Mouse (Mus musculus): ENCODE measurements around the gene Gnmt. TPM values are rescaled to one million over a fixed set of nuclear protein-coding genes. Genes with fewer than 3 reads are reported as not detected.

The Gnmt gene
- polyA plus RNA-seq, 1 experiment from 2014 or later, result 1.5 TPM

DNA sequence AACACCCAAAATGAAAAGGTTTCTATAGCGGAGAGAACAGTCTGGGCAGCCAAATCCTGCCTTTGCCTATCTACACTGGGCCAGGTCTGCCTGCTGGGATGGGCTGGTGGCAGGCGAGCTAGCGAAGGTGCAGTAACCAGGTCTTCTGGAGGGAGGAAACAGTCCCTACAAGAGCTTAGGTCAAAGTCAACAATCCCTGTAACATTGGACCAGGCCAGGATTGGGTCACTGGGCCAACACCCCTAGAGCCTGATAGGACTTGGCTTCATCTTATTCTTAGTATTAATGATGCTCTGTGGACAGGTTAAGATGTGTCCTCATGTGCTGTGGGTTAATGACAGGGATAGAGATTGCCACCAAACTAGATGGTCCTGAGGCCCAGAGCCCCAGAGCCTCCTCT lies 5.1 kb upstream of the Gnmt start:
- H3K4me2 ChIP-seq (ENCODE audit: low read length), result no peak overlapping the region
- no peak for ATAC-seq (replicated peaks; ENCODE audit: low FRiP score, low TSS enrichment, low read depth)
- H3K9me3 ChIP-seq (ENCODE audit: control insufficient read depth, low read length), result no peaks in the 10 kb centered on the region
- H3K4me1 ChIP-seq (replicated peaks; ENCODE audit: control insufficient read depth, insufficient read depth, low read length), result no peaks in the 10 kb centered on the region
- H3K36me3 ChIP-seq (ENCODE audit: control insufficient read depth, insufficient read depth, low read length), result peaks cover 17% of the 10 kb centered on the region
- no peak for DNase-seq (ENCODE audit: low spot score)
- 92% methylated on average over 3 of the region's 3 CpGs for WGBS
- H3K9ac ChIP-seq (ENCODE audit: low read length), result no peak overlapping the region
- no peak overlapping the region for H3K4me3 ChIP-seq (ENCODE audit: low read depth, low read length)
- peaks cover 7% of the 10 kb centered on the region; the same call in 1 of the 2 replicates for H3K27me3 ChIP-seq (replicated peaks; ENCODE audit: control insufficient read depth, insufficient read depth, low read length)
- H3K27ac ChIP-seq (ENCODE audit: low read depth), result no peak overlapping the region

GRCm38 (mm10) chr17:46728496-46728895 lies 472 bp downstream of the Gnmt start:
- 47% methylated on average over 11 of the region's 11 CpGs for WGBS
- H3K4me2 ChIP-seq (ENCODE audit: low read length), result peak overlapping the region; percentile 37
- H3K4me1 ChIP-seq (replicated peaks; ENCODE audit: control insufficient read depth, insufficient read depth, low read length), result no peaks in the 10 kb centered on the region
- peaks cover 18% of the 10 kb centered on the region for H3K27me3 ChIP-seq (replicated peaks; ENCODE audit: control insufficient read depth, insufficient read depth, low read length)
- DNase-seq (ENCODE audit: low spot score), result no peak
- no peak overlapping the region for H3K9ac ChIP-seq (ENCODE audit: low read length)
- H3K27ac ChIP-seq (ENCODE audit: low read depth), result no peak overlapping the region
- ATAC-seq (replicated peaks; ENCODE audit: low FRiP score, low TSS enrichment, low read depth), result 0 out of 2 replicates have a peak, but pooled peaks have one; percentile 6
- H3K4me3 ChIP-seq (ENCODE audit: low read depth, low read length), result no peak overlapping the region
- peaks cover 20% of the 10 kb centered on the region for H3K36me3 ChIP-seq (ENCODE audit: control insufficient read depth, insufficient read depth, low read length)
- no peaks in the 10 kb centered on the region for H3K9me3 ChIP-seq (ENCODE audit: control insufficient read depth, low read length)

DNA sequence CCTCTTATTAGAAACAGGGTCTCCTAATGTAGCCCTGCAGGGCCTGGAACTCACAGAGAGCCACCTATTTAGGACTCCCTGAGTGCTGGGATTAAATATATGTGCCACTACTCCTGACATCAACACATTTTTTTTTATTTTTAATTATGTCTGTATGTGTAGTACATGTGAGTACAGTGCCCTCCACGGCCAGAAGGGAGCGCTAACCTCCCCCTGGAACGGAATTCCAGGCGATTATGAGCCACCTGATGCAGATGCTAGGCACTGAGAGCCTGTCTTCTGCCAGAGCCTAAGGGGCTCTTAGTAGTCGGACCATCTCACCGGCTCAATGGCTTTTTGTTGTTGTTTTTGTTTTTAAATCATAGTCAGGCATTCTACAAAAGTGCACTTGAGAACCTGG lies 947 bp downstream of the Gnmt start:
- no peak overlapping the region for H3K9ac ChIP-seq (ENCODE audit: low read length)
- ATAC-seq (replicated peaks; ENCODE audit: low FRiP score, low TSS enrichment, low read depth) (no peak), DNase-seq (ENCODE audit: low spot score) (no peak)
- peaks cover 18% of the 10 kb centered on the region for H3K27me3 ChIP-seq (replicated peaks; ENCODE audit: control insufficient read depth, insufficient read depth, low read length)
- no peaks in the 10 kb centered on the region for H3K4me1 ChIP-seq (replicated peaks; ENCODE audit: control insufficient read depth, insufficient read depth, low read length)
- H3K4me2 ChIP-seq (ENCODE audit: low read length), result no peak overlapping the region
- H3K9me3 ChIP-seq (ENCODE audit: control insufficient read depth, low read length), result no peaks in the 10 kb centered on the region
- no peak overlapping the region for H3K27ac ChIP-seq (ENCODE audit: low read depth)
- H3K4me3 ChIP-seq (ENCODE audit: low read depth, low read length), result no peak overlapping the region
- peaks cover 25% of the 10 kb centered on the region for H3K36me3 ChIP-seq (ENCODE audit: control insufficient read depth, insufficient read depth, low read length)
- 46% methylated on average over 6 of the region's 6 CpGs for WGBS

DNA sequence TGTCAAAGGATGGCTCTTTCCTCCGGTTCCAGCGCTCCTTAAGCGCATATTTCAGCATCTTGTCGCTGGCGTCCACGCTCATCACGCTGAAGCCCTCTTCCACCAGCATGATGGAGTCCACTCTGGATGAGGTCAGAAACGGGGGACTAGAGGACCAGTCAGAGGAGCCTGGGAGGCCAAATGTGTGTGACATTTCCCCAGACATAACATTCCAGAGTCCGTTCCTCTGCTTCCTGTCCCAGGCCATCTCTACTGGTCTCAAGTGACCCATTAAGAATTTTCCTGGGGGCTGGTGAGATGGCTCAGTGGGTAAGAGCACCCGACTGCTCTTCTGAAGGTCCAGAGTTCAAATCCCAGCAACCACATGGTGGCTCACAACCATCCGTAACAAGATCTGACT lies 1.7 kb downstream of the Gnmt start:
- WGBS, result 91% methylated on average over 11 of the region's 11 CpGs
- DNase-seq (ENCODE audit: low spot score) (no peak), ATAC-seq (replicated peaks; ENCODE audit: low FRiP score, low TSS enrichment, low read depth) (no peak)
- Histone ChIP-seq H3K9ac (ENCODE audit: low read length) (no peak overlapping the region), H3K9me3 (ENCODE audit: control insufficient read depth, low read length) (no peaks in the 10 kb centered on the region), H3K4me3 (ENCODE audit: low read depth, low read length) (no peak overlapping the region), H3K4me2 (ENCODE audit: low read length) (no peak overlapping the region), H3K27ac (ENCODE audit: low read depth) (no peak overlapping the region), H3K36me3 (ENCODE audit: control insufficient read depth, insufficient read depth, low read length) (peaks cover 28% of the 10 kb centered on the region), H3K4me1 (replicated peaks; ENCODE audit: control insufficient read depth, insufficient read depth, low read length) (no peaks in the 10 kb centered on the region), H3K27me3 (replicated peaks; ENCODE audit: control insufficient read depth, insufficient read depth, low read length) (peaks cover 18% of the 10 kb centered on the region)

- Histone ChIP-seq H3K4me3 (ENCODE audit: low read depth, low read length) (no peak overlapping the region), H3K36me3 (ENCODE audit: control insufficient read depth, insufficient read depth, low read length) (peaks cover 38% of the 10 kb centered on the region), H3K27me3 (replicated peaks; ENCODE audit: control insufficient read depth, insufficient read depth, low read length) (peaks cover 18% of the 10 kb centered on the region), H3K4me2 (ENCODE audit: low read length) (no peak overlapping the region), H3K9ac (ENCODE audit: low read length) (no peak overlapping the region), H3K9me3 (ENCODE audit: control insufficient read depth, low read length) (no peaks in the 10 kb centered on the region), H3K4me1 (replicated peaks; ENCODE audit: control insufficient read depth, insufficient read depth, low read length) (no peaks in the 10 kb centered on the region), H3K27ac (ENCODE audit: low read depth) (no peak overlapping the region)
- WGBS, result 90% methylated on average over 26 of the region's 26 CpGs
- DNase-seq (ENCODE audit: low spot score), result no peak
- ATAC-seq (replicated peaks; ENCODE audit: low FRiP score, low TSS enrichment, low read depth), result no peak
Measured at GRCm38 (mm10) chr17:46725731-46726645, 3.0 kb downstream of the Gnmt start.

GRCm38 (mm10) chr17:46725273-46725672 lies 3.7 kb downstream of the Gnmt start:
- peaks cover 38% of the 10 kb centered on the region for H3K36me3 ChIP-seq (ENCODE audit: control insufficient read depth, insufficient read depth, low read length)
- 53% methylated on average over 9 of the region's 9 CpGs for WGBS
- no peaks in the 10 kb centered on the region for H3K4me1 ChIP-seq (replicated peaks; ENCODE audit: control insufficient read depth, insufficient read depth, low read length)
- ATAC-seq (replicated peaks; ENCODE audit: low FRiP score, low TSS enrichment, low read depth) (no peak), DNase-seq (ENCODE audit: low spot score) (no peak)
- no peaks in the 10 kb centered on the region for H3K9me3 ChIP-seq (ENCODE audit: control insufficient read depth, low read length)
- H3K9ac ChIP-seq (ENCODE audit: low read length), result no peak overlapping the region
- H3K27me3 ChIP-seq (replicated peaks; ENCODE audit: control insufficient read depth, insufficient read depth, low read length), result peaks cover 18% of the 10 kb centered on the region
- H3K27ac ChIP-seq (ENCODE audit: low read depth), result no peak overlapping the region
- no peak overlapping the region for H3K4me3 ChIP-seq (ENCODE audit: low read depth, low read length)
- no peak overlapping the region for H3K4me2 ChIP-seq (ENCODE audit: low read length)

DNA sequence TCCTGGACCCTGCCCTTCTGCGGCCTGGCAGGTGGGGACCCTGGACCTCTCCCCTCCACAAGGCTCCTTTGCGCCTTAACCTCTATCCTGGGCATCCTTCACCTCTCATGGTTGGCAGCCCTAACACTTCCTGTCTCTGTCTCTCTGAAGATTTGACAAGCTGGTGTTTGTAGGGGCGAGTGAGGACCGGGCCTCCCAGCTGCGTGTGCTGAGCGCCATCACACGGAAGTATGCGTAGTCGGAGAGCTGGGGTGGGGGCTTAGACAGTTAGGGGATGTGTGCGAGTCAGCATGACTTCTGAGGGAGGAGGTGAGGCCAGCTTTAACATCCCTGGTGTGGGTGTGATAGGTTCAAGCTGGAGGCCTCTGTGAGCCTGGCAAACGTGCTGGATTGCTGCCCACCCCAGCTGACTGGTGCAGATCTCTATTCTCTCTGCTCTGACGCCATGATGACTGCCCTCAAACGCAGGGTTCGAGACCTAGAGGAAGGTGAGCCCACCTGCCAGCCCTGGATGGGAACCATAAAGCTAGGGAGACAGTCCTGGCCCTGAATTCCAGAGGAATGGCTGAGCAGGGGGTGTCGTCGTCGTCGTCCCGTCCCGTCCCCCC lies 4.4 kb downstream of the Gnmt start:
- WGBS, result 84% methylated on average over 20 of the region's 20 CpGs
- peaks cover 38% of the 10 kb centered on the region for H3K36me3 ChIP-seq (ENCODE audit: control insufficient read depth, insufficient read depth, low read length)
- no peaks in the 10 kb centered on the region for H3K9me3 ChIP-seq (ENCODE audit: control insufficient read depth, low read length)
- H3K9ac ChIP-seq (ENCODE audit: low read length), result no peak overlapping the region
- no peak overlapping the region for H3K4me3 ChIP-seq (ENCODE audit: low read depth, low read length)
- no peak overlapping the region for H3K4me2 ChIP-seq (ENCODE audit: low read length)
- no peaks in the 10 kb centered on the region for H3K4me1 ChIP-seq (replicated peaks; ENCODE audit: control insufficient read depth, insufficient read depth, low read length)
- DNase-seq (ENCODE audit: low spot score) (no peak), ATAC-seq (replicated peaks; ENCODE audit: low FRiP score, low TSS enrichment, low read depth) (no peak)
- H3K27ac ChIP-seq (ENCODE audit: low read depth), result no peak overlapping the region
- peaks cover 16% of the 10 kb centered on the region for H3K27me3 ChIP-seq (replicated peaks; ENCODE audit: control insufficient read depth, insufficient read depth, low read length)

DNA sequence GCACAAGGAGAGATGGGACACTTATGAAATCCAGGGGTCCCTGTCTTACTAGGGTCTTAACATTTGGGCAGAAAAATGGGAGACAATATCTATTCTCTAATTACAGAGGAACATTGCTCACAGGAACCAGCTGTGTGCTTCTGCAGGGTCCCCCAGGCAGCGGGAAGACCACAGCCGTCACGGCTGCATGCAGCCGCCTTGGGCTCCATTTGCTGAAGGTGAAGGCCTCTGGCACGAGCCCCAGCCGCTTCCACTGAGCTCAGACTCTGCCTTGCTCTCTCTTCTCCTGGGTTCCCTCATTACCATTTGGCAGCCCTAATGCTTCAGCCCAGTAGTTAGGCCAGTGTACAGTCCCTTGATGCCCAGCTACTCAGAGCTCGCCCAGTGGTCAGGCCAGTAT lies 7.9 kb downstream of the Gnmt start:
- no peaks in the 10 kb centered on the region for H3K4me1 ChIP-seq (replicated peaks; ENCODE audit: control insufficient read depth, insufficient read depth, low read length)
- H3K27ac ChIP-seq (ENCODE audit: low read depth), result no peak overlapping the region
- H3K27me3 ChIP-seq (replicated peaks; ENCODE audit: control insufficient read depth, insufficient read depth, low read length), result no peaks in the 10 kb centered on the region
- H3K36me3 ChIP-seq (ENCODE audit: control insufficient read depth, insufficient read depth, low read length), result peaks cover 41% of the 10 kb centered on the region
- H3K4me3 ChIP-seq (ENCODE audit: low read depth, low read length), result no peak overlapping the region
- 82% methylated on average over 7 of the region's 7 CpGs for WGBS
- no peak overlapping the region for H3K4me2 ChIP-seq (ENCODE audit: low read length)
- no peaks in the 10 kb centered on the region for H3K9me3 ChIP-seq (ENCODE audit: control insufficient read depth, low read length)
- no peak for DNase-seq (ENCODE audit: low spot score)
- ATAC-seq (replicated peaks; ENCODE audit: low FRiP score, low TSS enrichment, low read depth), result no peak
- H3K9ac ChIP-seq (ENCODE audit: low read length), result no peak overlapping the region
